ENCODE assay signal across 7 mouse cellular contexts in genomic region chr9:61278216-61278758, GRCm38 (mm10).
DNase-seq lines count a peak whose midpoint lies in the region; ATAC-seq and TF ChIP-seq lines count a peak whose summit lies in the region.

No protein-coding gene starts in this region.

- no peaks in the 10 kb centered on the region for H3K36me3 ChIP-seq in thymus, adult 2 months (ENCODE audit: control insufficient read depth, insufficient read depth, low read length)
- H3K36me3 ChIP-seq in embryonic facial prominence, embryonic 15.5 days: no peaks in the 10 kb centered on the region
- no peaks in the 10 kb centered on the region for H3K36me3 ChIP-seq in lung, embryonic 16.5 days (ENCODE audit: control insufficient read depth, insufficient read depth, low read length)
- H3K36me3 ChIP-seq in stomach, embryonic 16.5 days (ENCODE audit: control insufficient read depth, insufficient read depth, low read length): no peaks in the 10 kb centered on the region

- no peak for ATAC-seq in embryonic facial prominence, embryonic 15.5 days (ENCODE audit: insufficient number of reproducible peaks, low FRiP score, low TSS enrichment, low read depth)
- peak; percentile 50 for ATAC-seq in inflammation-experienced regulatory T-cells, adult 6 months
- ATAC-seq in lung, embryonic 16.5 days (ENCODE audit: low read depth): peak; percentile 85
- no peak for ATAC-seq in stomach, embryonic 16.5 days (ENCODE audit: insufficient read depth, low FRiP score)

- H3K27ac ChIP-seq in thymus, adult 2 months (ENCODE audit: control insufficient read depth, insufficient read depth, low read length): no peak overlapping the region
- 0 out of 2 replicates have a peak overlapping the region, but pooled peaks have one; percentile 11 for H3K27ac ChIP-seq in embryonic facial prominence, embryonic 15.5 days (replicated peaks)
- peak overlapping the region; percentile 12; the same call in 1 of the 2 replicates for H3K27ac ChIP-seq in lung, embryonic 16.5 days (ENCODE audit: low read length)
- H3K27ac ChIP-seq in stomach, embryonic 16.5 days (ENCODE audit: low read length): no peak overlapping the region

- peak; percentile 28 for DNase-seq in thymus, postnatal 0 days (ENCODE audit: low spot score)
- DNase-seq in thymus, adult 2 months: no peak
- DNase-seq in thymus, postnatal 10 days (ENCODE audit: low spot score in 2 of 2): no peak

- H3K27me3 ChIP-seq in thymus, adult 2 months (ENCODE audit: control insufficient read depth, insufficient read depth, low read length): no peaks in the 10 kb centered on the region
- peaks cover 40% of the 10 kb centered on the region for H3K27me3 ChIP-seq in embryonic facial prominence, embryonic 15.5 days
- peaks cover 42% of the 10 kb centered on the region for H3K27me3 ChIP-seq in lung, embryonic 16.5 days (ENCODE audit: control insufficient read depth, insufficient read depth, low read depth, low read length)
- no peaks in the 10 kb centered on the region for H3K27me3 ChIP-seq in stomach, embryonic 16.5 days (ENCODE audit: control insufficient read depth, insufficient read depth, low read length)

- TF ChIP-seq CTCF in thymus, adult 2 months (IDR thresholded peaks at IDR 0.05; ENCODE audit: borderline replicate concordance, control insufficient read depth, extremely low read depth, insufficient read depth, low read length, poor library complexity): no peak

- no peak overlapping the region for H3K9ac ChIP-seq in embryonic facial prominence, embryonic 15.5 days
- no peak overlapping the region for H3K9ac ChIP-seq in lung, embryonic 16.5 days (ENCODE audit: low read length)
- no peak overlapping the region; the same call in 1 of the 2 replicates for H3K9ac ChIP-seq in stomach, embryonic 16.5 days (ENCODE audit: low read length)

- WGBS in thymus, adult 2 months: 18% methylated on average over 12 of the region's 12 CpGs
- WGBS in embryonic facial prominence, embryonic 15.5 days: 4% methylated on average over 12 of the region's 12 CpGs
- 7% methylated on average over 12 of the region's 12 CpGs for WGBS in lung, embryonic 16.5 days
- WGBS in stomach, embryonic 16.5 days: 19% methylated on average over 12 of the region's 12 CpGs

- H3K4me3 ChIP-seq in thymus, adult 2 months (ENCODE audit: control insufficient read depth, insufficient read depth, low read length): no peak overlapping the region
- peak overlapping the region; percentile 22 for H3K4me3 ChIP-seq in embryonic facial prominence, embryonic 15.5 days (replicated peaks)
- H3K4me3 ChIP-seq in lung, embryonic 16.5 days (ENCODE audit: low read length): peak overlapping the region; percentile 25; the same call in 1 of the 2 replicates
- no peak overlapping the region; the same call in 1 of the 2 replicates for H3K4me3 ChIP-seq in stomach, embryonic 16.5 days (replicated peaks; ENCODE audit: low read length)

- H3K4me1 ChIP-seq in thymus, adult 2 months (replicated peaks; ENCODE audit: control insufficient read depth, insufficient read depth, low read length): peaks cover 5% of the 10 kb centered on the region
- peaks cover 45% of the 10 kb centered on the region for H3K4me1 ChIP-seq in embryonic facial prominence, embryonic 15.5 days
- peaks cover 14% of the 10 kb centered on the region for H3K4me1 ChIP-seq in lung, embryonic 16.5 days (replicated peaks; ENCODE audit: control insufficient read depth, insufficient read depth, low read length)
- peaks cover 13% of the 10 kb centered on the region for H3K4me1 ChIP-seq in stomach, embryonic 16.5 days (ENCODE audit: control insufficient read depth, insufficient read depth, low read length)

- TF ChIP-seq POLR2A in thymus, adult 2 months (IDR thresholded peaks at IDR 0.05; ENCODE audit: control insufficient read depth, extremely low read depth, insufficient read depth, low read length, poor library complexity): no peak

- no peaks in the 10 kb centered on the region for H3K9me3 ChIP-seq in embryonic facial prominence, embryonic 15.5 days (replicated peaks)
- H3K9me3 ChIP-seq in lung, embryonic 16.5 days (ENCODE audit: control insufficient read depth, low read length): no peaks in the 10 kb centered on the region
- H3K9me3 ChIP-seq in stomach, embryonic 16.5 days (replicated peaks; ENCODE audit: control insufficient read depth, low read length): no peaks in the 10 kb centered on the region

- peak overlapping the region; percentile 39 for H3K4me2 ChIP-seq in embryonic facial prominence, embryonic 15.5 days (replicated peaks)
- H3K4me2 ChIP-seq in lung, embryonic 16.5 days (ENCODE audit: low read depth, low read length): peak overlapping the region; percentile 41
- peak overlapping the region; percentile 33 for H3K4me2 ChIP-seq in stomach, embryonic 16.5 days (ENCODE audit: low read depth, low read length)

Comparison
In these comparisons a context has a peak if more than half of its experiments do, and no peak if none do; other contexts are left out.
1. H3K27ac ChIP-seq: peak in embryonic facial prominence, embryonic 15.5 days (single experiment) and lung, embryonic 16.5 days (single experiment); none in thymus, adult 2 months (single experiment) and stomach, embryonic 16.5 days (single experiment).
2. H3K4me3 ChIP-seq: peak in embryonic facial prominence, embryonic 15.5 days (single experiment) and lung, embryonic 16.5 days (single experiment); none in thymus, adult 2 months (single experiment) and stomach, embryonic 16.5 days (single experiment).
3. ATAC-seq: peak in inflammation-experienced regulatory T-cells, adult 6 months (single experiment) and lung, embryonic 16.5 days (single experiment); none in embryonic facial prominence, embryonic 15.5 days (single experiment) and stomach, embryonic 16.5 days (single experiment).
4. Peak in every context shown above with its lines, with median percentiles within 50 percentile points of each other: H3K4me2 ChIP-seq.